Mouse (Mus musculus) cerebellum, adult (tissue): ENCODE results near the gene Mapkapk3.
"Not testable (repeated sequence)": the region's sequence is repeated elsewhere in the genome, so short reads cannot be mapped to it uniquely, and the experiment has no call there.

Experiments used
- ATAC-seq: cut with Nextera tagmentation; 2 replicates; pipeline ENCODE4 v1.9.2; 2017; ENCODE audit warnings: mild to moderate bottlenecking, moderate library complexity, mixed read lengths; ENCODE audit not compliant: insufficient number of reproducible peaks, low FRiP score, low TSS enrichment

The Mapkapk3 gene

DNA sequence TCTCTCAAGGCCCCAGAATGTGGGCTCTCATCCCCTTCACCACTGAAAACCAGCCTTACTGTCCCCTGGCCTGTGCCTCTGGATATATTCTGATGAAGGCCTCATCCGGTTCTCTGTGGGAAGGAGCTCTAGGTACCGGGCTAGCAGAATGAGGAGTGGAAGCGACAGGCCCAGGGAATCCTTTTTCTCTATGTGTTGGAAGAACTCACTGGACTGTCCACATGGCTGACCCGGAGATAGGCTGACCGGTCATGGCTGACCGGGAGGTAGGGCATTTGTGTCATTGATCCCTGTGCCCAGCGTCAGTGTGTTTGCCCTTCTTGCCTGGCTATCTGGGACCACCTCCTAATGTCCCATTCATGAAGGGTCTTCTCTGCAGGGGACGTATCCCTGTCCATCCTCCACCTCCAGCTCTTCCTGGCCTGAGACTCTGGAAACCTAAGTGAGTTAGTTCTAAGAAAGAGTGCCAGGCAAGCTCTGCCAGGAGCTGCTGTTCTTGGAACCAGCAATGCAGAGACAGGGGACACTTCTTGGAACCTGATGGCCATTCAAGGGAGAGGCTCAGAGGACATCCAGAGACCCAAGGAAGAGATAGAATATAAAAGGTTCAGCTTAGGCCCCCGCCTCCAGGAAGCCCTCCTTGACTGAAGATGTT is 18.8 kb upstream of the Mapkapk3 start:
- no peak for ATAC-seq

DNA sequence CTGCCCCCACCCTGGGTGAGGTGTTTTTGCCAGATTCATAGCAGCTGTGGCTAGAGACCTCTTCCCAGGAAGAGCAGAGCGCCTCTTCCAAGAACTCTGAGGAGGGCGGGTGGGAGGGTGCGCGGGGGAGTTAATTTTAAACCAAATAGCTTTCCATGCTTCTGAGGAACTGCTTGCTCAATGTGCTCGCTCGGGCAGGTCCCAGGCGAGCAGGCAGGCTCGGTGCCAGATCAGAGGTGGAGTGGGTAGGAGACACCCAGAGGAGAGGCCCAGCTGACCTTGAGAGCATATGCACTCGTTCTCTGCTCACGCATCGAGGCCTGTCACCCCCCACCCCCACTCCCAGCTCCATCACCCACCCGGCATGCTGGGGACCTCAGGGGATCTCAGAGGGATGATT is 18.2 kb upstream of the Mapkapk3 start:
- ATAC-seq = no peak

DNA sequence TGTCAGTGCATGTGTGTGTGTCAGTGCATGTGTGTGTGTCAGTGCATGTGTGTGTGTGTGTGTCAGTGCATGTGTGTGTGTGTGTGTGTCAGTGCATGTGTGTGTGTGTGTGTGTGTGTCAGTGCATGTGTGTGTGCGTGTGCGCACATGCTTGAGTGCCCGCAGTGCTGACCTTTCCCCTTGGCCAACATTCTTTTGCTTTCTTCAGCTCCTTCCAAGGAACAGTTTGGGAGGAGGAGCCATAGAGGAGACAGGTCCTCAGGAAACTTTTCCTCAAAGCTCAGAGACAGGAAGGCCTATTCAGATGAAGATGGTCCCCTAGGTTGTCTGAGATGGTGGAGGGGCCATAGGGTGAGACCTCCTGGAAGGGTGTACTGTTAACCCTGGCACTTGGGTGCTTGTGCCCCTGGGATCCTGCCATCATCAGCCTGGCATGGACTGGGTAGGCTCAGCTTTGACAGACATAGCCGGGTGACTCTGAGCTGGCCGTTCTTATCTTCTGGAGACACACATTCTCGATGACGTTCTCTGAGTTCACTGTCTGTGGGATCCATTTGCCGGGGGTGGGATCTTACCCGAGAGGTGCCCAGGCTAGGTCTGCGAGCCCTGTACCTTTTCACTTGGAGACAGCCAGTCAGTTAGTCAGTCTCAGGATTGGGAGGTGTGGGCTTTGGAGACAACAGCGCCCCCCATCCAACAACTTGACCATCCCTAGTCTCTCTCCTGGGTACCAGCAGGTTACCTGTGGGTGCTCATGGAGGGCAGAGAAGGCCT is 17.6 kb upstream of the Mapkapk3 start:
- no peak for ATAC-seq

DNA sequence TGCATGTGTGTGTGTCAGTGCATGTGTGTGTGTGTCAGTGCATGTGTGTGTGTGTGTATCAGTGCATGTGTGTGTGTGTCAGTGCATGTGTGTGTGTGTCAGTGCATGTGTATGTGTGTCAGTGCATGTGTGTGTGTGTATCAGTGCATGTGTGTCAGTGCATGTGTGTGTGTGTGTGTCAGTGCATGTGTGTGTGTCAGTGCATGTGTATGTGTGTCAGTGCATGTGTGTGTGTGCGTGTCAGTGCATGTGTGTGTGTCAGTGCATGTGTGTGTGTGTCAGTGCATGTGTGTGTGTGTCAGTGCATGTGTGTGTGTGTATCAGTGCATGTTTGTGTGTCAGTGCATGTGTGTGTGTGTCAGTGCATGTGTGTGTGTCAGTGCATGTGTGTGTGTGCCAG is 17.0 kb upstream of the Mapkapk3 start:
- not testable (repeated sequence) for ATAC-seq

DNA sequence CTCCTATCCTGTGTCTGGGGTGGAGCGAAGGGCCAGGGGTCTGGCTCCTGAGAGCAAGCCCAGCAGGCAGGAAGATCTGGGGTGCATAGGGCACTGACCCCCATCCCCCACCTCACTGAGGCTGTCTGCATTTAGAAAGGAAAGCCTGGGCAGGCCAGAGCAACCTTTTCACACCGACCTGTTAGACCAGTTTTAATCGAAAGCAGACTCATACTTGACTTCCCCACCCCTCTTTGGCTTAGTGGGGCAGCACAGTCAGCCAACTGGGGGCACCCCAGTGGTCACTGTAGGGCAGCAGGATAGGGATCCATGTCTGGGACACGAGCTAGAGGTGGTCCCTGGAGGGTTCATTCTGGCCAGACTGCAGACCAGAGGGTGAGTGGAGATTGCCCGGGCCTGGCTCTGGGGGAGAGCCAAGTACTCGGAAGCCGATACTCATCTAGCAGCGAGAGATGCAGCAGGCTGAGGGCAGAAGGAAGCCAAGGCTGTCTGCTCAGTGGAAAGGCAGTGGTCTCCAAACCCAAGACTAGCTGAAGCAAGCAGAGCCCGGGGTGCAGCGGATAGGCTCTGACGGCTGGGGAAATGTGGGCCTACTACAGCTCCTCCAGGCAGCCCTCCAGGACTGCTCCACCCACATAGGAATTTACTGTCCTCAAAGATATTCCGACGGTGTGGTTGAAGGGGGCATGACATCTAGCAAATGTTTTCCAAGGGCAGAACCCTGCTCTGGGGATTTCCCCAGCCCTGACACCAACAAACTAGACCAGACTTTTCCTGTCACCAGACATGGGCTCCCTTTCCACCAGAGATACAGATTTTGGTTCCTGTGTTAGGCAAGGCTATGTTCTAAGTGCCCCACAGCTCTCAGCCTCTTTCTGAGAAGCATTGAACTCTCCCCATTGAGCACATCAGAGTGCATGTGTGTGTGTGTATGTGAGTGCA is 16.2 kb upstream of the Mapkapk3 start:
- ATAC-seq = no peak

DNA sequence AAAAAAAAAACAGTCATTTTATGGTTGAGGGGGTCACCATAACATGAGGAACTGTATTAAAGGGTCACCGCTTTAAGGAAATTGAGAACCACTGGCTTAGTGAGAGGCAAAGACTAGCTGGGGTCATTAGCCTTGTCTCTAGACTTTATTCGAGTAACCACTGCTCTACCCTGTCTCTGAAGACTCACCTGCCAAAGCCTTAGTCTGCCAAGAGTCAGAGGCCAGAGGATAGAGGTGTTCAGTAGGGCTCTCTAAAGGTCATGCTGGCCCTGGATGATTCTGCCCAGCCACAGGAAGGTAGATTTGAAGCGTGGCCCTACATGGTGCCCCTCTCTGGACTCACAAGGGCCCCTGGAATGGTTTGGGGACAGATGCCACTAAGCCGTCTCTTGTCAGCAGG is 15.3 kb upstream of the Mapkapk3 start:
- no peak for ATAC-seq

DNA sequence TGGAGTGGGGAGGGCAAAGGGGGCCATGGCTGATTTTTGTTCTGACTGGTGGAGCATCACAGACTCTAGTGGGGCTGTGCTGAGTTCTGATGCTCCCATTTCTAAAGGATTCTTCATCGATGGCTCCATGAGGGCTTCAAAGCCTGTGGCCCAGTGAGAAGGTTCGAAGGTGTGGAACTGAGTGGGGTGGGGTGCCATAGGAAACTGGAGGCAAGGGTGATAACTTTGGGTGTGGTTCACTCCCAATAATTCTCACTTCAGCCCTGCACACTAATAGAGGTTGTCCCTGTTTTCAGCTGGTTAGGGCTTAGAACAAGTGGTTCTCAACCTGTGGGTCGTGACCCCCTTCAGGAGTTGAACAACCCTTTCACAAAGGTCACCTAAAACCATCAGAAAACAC is 14.7 kb upstream of the Mapkapk3 start:
- no peak for ATAC-seq

DNA sequence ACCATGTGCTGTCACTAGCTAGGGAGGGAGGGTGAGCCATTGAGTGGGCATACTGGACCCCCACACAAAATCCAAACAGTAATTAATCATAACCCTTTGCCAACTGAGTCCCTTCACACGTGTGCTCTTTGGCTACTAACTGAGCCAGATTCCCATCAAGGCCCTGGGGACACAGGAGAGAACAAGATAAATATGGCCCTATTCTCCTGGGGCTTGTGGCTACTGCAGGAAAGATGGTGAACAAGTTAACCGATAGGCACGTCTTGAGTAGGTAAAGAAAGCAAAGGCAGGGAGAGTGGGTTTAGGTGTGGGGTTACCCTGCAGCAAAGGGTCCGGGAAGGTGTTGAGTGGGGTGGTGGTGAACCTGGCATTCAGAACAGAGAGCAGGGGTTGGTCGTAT is 14.2 kb upstream of the Mapkapk3 start:
- ATAC-seq = no peak

DNA sequence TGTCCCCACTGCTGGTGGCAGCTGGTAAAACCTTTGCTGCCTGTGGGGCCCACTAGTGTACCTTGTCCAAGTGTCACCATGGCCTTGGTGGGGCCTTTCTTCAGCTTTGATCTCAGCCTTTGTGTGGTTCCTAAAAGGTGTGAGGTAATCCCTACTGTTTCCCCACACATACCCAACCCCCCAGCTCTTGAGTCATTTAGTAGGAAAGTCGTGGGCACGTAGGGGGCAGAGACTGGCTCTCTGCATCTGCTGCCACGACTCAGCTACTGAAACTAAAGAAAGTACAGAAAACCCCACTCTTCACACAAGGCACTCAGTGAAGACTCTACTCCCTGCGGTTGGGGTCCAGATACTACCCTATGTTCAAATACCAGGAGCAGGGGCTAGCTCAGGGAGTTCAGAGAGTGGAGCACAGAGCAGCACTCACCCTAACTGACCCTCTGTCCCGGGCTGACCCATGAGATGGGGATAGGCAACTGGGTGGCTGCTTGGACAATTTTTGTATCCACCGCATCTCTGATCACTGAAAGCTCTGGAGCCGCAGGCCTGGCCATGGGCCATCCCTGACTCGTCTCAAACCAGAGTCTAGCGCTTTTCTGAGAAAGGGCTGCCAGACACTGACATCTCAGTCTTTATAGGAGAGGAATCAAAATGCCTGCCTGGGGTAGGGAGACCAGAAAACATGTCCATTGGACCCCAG is 13.6 kb upstream of the Mapkapk3 start:
- no peak for ATAC-seq

DNA sequence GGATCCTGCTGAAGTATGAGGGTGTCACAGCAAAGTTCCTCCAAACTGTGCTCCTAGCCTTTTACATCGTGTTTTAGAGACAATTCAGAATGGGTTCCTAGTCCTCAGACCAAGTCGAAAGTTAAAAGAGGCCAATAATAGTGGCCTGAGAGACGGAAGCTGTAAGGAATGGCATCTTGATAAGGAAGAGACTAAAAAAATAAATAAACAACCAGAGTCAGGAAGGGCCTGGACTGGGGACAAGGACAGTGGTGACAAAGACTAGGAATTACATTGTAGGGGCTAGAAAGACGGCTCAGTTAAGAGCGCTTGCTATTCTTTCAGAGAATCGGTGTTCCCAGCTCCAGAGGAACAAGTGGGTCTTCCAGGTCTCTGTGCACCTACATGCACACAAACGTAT is 12.9 kb upstream of the Mapkapk3 start:
- no peak for ATAC-seq

DNA sequence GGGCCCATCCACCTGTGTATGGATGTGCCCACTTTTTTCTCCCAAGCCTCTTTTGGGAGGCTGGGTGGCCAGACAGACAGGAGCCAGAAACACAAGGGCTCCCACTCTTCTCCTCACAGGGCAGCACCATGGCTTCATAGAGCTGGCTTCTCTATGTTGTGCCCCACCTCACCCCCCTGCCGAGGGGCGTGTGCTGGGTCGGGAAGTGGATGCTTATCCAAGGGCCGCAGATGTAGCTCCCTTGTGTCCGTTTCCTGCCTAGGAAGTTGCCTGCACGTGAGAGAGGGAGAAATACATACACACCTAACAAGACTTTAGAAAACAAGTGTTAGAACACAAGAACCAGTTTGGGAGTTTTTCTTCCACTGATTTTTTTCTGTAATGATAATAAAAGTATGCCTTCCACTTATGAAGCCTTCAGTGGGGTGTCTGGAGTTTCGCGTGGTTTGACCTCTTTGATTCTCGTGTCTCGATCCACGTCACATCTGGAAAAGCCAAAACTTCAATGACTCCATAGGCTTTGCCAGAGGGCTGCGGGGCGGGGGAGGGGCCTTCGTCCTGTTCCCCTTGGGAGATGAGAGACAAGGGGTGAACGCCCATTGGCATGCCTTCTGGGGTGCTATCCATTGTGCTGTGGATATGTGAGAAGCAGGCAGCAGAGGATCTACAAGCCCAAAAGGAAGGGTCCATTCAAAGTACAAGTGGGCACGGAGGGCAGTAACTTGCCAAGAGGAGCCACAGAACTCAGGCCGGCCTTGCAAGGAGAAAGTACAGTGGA is 12.1 kb upstream of the Mapkapk3 start:
- ATAC-seq = no peak

DNA sequence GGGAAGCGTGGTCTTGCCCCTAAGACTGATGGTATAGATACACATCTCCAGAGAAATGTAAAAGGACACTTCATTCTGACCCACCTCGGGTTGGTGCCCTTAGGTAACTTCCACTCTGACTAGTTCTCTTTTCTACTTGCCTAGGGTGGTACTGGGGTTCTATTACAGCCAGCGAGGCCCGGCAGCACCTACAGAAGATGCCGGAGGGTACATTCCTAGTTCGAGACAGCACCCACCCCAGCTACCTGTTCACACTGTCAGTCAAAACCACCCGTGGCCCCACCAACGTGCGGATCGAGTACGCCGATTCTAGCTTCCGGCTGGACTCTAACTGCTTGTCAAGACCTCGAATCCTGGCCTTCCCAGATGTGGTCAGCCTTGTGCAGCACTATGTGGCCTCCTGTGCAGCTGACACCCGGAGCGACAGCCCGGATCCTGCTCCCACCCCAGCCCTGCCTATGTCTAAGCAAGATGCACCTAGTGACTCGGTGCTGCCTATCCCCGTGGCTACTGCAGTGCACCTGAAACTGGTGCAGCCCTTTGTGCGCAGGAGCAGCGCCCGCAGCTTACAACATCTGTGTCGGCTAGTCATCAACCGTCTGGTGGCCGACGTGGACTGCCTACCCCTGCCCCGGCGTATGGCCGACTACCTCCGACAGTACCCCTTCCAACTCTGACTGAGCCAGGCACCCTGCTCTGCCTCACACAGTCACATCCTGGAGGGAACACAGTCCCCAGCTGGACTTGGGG is 10.7 kb upstream of the Mapkapk3 start:
- no peak for ATAC-seq

DNA sequence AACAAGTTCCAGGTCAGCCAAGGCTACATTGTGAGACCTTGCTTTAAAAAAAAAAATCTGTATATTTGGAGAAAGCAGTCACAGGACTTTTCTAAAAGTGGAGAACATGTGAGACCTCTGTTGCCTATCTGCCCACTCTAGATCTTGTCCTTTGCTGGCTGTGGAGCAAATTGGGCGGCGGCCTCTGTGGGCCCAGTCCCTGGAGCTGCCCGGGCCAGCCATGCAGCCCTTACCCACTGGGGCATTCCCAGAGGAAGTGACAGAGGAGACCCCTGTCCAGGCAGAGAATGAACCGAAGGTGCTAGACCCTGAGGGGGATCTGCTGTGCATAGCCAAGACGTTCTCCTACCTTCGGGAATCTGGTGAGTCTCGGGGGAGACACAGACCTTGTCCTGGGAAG is 10.1 kb upstream of the Mapkapk3 start:
- ATAC-seq = no peak

DNA sequence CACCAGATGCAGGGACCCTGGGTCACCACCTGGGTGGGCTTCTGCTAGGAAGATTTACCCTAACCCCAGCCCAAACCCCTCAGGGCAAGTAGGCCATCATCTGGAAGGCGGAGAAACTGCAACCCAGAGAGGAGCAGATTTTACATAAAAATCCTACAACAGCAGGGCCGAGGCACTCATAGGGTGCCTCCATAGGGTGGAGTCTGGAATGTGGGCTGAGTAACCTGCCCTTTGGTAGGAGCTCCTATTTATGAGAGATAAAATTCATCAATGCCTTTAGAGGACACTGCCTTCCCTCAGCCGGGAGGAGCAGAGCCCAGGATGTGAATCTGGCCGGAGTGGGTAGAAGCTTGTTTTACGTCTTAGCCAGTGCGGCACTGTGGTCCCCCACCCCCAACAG is 9.2 kb upstream of the Mapkapk3 start:
- no peak for ATAC-seq

DNA sequence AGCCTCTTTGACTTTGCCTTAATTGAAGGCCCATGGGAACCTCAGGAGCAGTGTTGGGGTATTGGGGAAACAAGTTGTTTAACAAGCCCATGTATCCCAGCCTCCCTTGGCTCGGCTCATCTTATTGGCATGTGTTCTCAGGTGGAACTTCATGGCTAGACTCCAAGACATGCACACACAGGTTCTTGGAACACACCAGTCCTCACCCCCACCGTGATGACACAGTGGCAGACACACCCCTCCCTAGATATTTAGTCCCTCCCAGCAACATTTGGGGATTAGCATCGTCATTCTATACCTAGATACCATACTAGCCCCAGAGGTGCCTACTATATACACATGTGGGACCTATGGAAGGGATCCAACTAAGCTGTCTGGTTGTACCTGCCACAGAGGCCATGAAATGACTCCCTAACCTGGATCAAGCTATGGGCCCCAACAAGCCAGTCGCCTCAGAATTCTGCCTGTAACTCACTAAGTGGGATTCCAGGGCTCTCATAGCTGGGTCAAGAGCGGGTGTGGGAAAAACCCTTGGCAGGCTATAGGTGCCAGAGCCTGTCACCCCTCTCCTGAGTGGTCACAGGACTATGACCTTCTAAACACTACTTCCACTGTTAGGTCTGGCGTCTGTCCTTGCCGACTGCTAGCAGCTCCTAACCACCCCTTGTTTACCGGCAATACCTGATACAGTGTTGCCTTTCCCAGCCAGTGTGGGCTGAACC is 8.5 kb upstream of the Mapkapk3 start:
- no peak for ATAC-seq

DNA sequence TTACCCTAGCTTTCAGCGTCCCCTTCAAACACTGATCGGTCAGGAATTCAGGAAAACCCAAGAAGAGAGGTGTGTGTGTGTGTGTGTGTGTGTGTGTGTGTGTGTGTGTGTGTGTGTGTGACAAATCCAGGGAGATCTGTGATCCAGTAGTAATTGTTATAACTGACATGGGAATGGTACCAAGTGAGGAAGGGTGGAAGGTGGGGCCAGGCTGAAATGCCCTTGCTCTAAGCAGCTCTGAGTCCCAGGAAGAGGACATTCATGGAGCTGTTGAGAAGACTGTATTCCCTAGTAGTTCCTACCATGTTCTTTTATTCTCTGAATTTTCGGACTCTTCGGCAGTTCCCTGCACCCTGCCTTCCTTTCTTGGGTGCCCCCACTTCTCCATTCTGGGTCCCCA is 8.0 kb upstream of the Mapkapk3 start:
- no peak for ATAC-seq

DNA sequence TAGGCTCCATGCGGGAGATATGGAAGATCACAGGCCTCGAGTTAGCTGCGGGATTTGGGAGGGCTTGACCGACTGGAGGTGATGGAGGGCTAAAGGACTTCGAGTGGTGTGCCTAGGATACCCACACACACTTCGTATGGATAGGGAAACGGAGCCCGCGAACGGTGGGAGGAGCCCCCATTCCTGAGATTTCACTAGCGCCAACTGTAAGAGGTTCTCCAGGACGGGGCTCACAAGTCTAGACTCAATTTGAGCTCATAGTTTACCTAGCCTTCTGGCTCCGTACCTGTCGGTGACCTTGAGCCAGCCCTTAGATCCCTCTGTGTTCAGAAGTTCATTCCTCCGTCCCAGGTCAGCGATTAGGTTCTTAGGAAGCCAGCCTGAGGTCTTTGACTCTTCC is 7.4 kb upstream of the Mapkapk3 start:
- no peak for ATAC-seq

DNA sequence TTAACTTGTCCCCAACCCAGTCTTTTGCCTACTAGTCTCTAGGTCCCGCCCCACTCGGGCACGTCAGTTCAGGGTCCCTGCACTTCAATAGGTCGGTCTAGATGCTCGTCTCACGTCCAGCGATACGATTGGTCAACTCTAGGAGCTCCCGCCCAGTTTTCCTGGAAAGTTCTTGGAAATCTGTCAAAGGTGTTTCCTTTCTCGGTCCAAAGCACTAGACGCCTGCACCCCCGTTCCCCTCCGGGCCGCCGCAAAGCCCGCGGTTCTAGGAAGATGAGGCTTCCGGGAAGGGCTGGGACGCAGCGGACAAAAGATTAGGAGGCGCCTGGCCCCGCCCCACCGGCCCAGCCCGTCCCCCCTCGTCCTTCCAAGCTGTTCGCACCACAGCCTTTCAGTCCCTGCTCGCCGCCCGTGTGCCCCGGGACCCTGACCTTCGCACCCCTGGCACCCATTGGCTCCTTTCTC is 6.9 kb upstream of the Mapkapk3 start:
- ATAC-seq = peak; percentile 96
